Mouse (Mus musculus) lung, embryonic 15.5 days (tissue): ENCODE data around the gene Tango6. TPM values are rescaled to one million over a fixed set of nuclear protein-coding genes. Genes with fewer than 3 reads are reported as not detected.
A peak's percentile ranks its signal among the peaks of the same experiment; 100 is the strongest.

Source experiments
- ATAC-seq: fragments of 200-750 bp; cut with Nextera tagmentation; 2 replicates; pipeline ENCODE4 v1.8.0; 2017; ENCODE audit warnings: moderate number of reproducible peaks, borderline replicate concordance; ENCODE audit not compliant: low FRiP score, low TSS enrichment; ENCODE audit errors: extremely low read depth
- H3K27ac ChIP-seq: fragments of 300-500 bp; sonication (generic); 2 replicates; pipeline ENCODE4 v1.5.1; 2015; ENCODE audit warnings: moderate library complexity, mild to moderate bottlenecking, inconsistent platforms
- H3K27me3 ChIP-seq: fragments of 300-500 bp; sonication (generic); 2 replicates; pipeline ENCODE4 v1.6.1; 2015; ENCODE audit warnings: inconsistent platforms
- H3K36me3 ChIP-seq: fragments of 300-500 bp; sonication (generic); 2 replicates; pipeline ENCODE4 v1.6.1; 2015; ENCODE audit warnings: inconsistent platforms
- H3K4me1 ChIP-seq: fragments of 300-500 bp; sonication (generic); 2 replicates; pipeline ENCODE4 v1.6.1; 2015; ENCODE audit warnings: inconsistent platforms
- H3K4me2 ChIP-seq: fragments of 300-500 bp; sonication (generic); 2 replicates; pipeline ENCODE4 v1.6.1; 2015; ENCODE audit warnings: inconsistent platforms, mild to moderate bottlenecking, moderate library complexity
- H3K4me3 ChIP-seq: fragments of 300-500 bp; sonication (generic); 2 replicates; pipeline ENCODE4 v1.5.1; 2015; ENCODE audit warnings: mild to moderate bottlenecking, inconsistent platforms
- H3K9ac ChIP-seq: fragments of 300-500 bp; sonication (generic); 2 replicates; pipeline ENCODE4 v1.6.1; 2015; ENCODE audit warnings: inconsistent platforms
- H3K9me3 ChIP-seq: fragments of 300-500 bp; sonication (generic); 2 replicates; pipeline ENCODE4 v1.6.1; 2016; ENCODE audit warnings: inconsistent platforms
- whole genome bisulfite sequencing: fragments of 180-500 bp; shearing (Covaris S2); methylation state at CpG from one replicate; pipeline ENCODE4 v1.1.7; 2015; 5-methylcytosine and 5-hydroxymethylcytosine counted together
- polyA plus RNA-seq: library from polyadenylated mRNA; unstranded; fragments of >200 nt; fragmentation: Nextera tagmentation; extraction: Ambion mirVana; gene quantifications from 2 replicates; pipeline ENCODE4 v1.2.1, GENCODE M21; 2015

Gene Tango6
- polyA plus RNA-seq, 1 experiment from 2014 or later = 12.1 TPM

DNA sequence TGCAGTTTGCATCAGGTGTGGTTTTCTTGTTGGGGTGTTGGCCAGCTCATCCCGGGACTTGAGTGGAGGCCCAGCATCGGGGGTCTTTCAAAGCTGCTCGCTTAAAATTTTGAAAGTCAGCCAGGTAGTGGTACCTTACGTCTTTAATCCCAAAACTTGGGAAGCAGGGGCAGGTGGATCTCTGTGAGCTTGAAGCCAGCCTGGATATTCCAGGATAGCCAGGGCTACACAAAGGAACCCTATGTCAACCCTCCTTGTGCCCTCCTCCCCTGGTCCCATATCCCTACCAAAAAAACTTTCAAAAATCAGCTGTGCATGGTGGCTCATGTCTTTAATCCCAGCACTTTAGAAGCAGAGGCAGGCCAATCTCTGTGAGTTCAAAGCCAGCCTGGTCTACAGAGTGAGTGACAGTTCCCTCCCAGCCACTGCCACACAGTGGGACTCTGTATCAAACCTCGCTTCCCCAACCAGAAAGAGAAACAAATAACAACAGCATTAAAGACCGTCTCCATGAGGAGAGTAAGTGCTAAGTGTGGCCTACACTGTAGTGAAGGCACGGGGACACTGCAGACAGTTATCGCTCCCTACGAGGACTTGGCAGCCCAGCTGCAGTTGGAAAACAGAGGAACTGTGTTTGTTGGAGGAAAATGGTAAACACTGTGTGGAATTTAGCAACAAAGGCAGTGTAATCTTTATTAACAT lies 21.5 kb downstream of the Tango6 start:
- Histone ChIP-seq H3K9me3 (no peaks in the 10 kb centered on the region), H3K4me2 (no peak overlapping the region; the same call in 1 of the 2 replicates), H3K4me1 (peaks cover 9% of the 10 kb centered on the region), H3K36me3 (peaks cover 14% of the 10 kb centered on the region; the same call in 1 of the 2 replicates), H3K27me3 (no peaks in the 10 kb centered on the region), H3K27ac (peak overlapping the region; percentile 97), H3K9ac (no peak overlapping the region), H3K4me3 (no peak overlapping the region)
- WGBS = 55% methylated on average over 9 of the region's 9 CpGs
- ATAC-seq = peak; percentile 81

GRCm38 (mm10) chr8:106704901-106705321 lies 22.0 kb downstream of the Tango6 start:
- H3K27ac ChIP-seq = peak overlapping the region; percentile 97
- H3K4me2 ChIP-seq = no peak overlapping the region
- WGBS = 21% methylated on average over 9 of the region's 9 CpGs
- no peaks in the 10 kb centered on the region for H3K27me3 ChIP-seq
- no peaks in the 10 kb centered on the region for H3K9me3 ChIP-seq
- H3K4me1 ChIP-seq = peaks cover 9% of the 10 kb centered on the region
- peaks cover 8% of the 10 kb centered on the region; the same call in 1 of the 2 replicates for H3K36me3 ChIP-seq
- H3K9ac ChIP-seq = no peak overlapping the region
- no peak overlapping the region for H3K4me3 ChIP-seq
- peak; percentile 97 for ATAC-seq

- H3K9me3 ChIP-seq = no peaks in the 10 kb centered on the region
- peaks cover 3% of the 10 kb centered on the region; the same call in 1 of the 2 replicates for H3K36me3 ChIP-seq
- H3K4me1 ChIP-seq = peaks cover 9% of the 10 kb centered on the region
- ATAC-seq = no peak
- H3K4me2 ChIP-seq = no peak overlapping the region
- no peak overlapping the region for H3K9ac ChIP-seq
- no peak overlapping the region for H3K4me3 ChIP-seq
- WGBS = 56% methylated on average over 6 of the region's 6 CpGs
- no peaks in the 10 kb centered on the region for H3K27me3 ChIP-seq
- H3K27ac ChIP-seq = peak overlapping the region; percentile 97
Measured at GRCm38 (mm10) chr8:106706194-106706593, 23.3 kb downstream of the Tango6 start.

GRCm38 (mm10) chr8:106710002-106710401 lies 27.1 kb downstream of the Tango6 start:
- H3K27ac ChIP-seq = no peak overlapping the region
- peaks cover 9% of the 10 kb centered on the region for H3K4me1 ChIP-seq
- no peak overlapping the region for H3K4me2 ChIP-seq
- no peak overlapping the region for H3K4me3 ChIP-seq
- H3K9me3 ChIP-seq = no peaks in the 10 kb centered on the region
- 89% methylated on average over 2 of the region's 2 CpGs for WGBS
- no peak overlapping the region for H3K9ac ChIP-seq
- no peaks in the 10 kb centered on the region for H3K36me3 ChIP-seq
- H3K27me3 ChIP-seq = no peaks in the 10 kb centered on the region
- ATAC-seq = no peak

- ATAC-seq = no peak
- Histone ChIP-seq H3K36me3 (no peaks in the 10 kb centered on the region), H3K27me3 (no peaks in the 10 kb centered on the region), H3K9ac (no peak overlapping the region), H3K4me1 (no peaks in the 10 kb centered on the region), H3K4me3 (no peak overlapping the region), H3K9me3 (no peaks in the 10 kb centered on the region), H3K4me2 (no peak overlapping the region), H3K27ac (no peak overlapping the region)
- WGBS = 88% methylated on average over 3 of the region's 3 CpGs
Measured at GRCm38 (mm10) chr8:106712487-106712886, 29.6 kb downstream of the Tango6 start.

- Histone ChIP-seq H3K27me3 (no peaks in the 10 kb centered on the region), H3K9me3 (no peaks in the 10 kb centered on the region), H3K36me3 (no peaks in the 10 kb centered on the region), H3K4me1 (no peaks in the 10 kb centered on the region), H3K4me2 (no peak overlapping the region), H3K4me3 (no peak overlapping the region), H3K27ac (no peak overlapping the region), H3K9ac (no peak overlapping the region)
- WGBS = 73% methylated on average over 4 of the region's 4 CpGs
- no peak for ATAC-seq
Measured at GRCm38 (mm10) chr8:106714297-106714696, 31.4 kb downstream of the Tango6 start.

DNA sequence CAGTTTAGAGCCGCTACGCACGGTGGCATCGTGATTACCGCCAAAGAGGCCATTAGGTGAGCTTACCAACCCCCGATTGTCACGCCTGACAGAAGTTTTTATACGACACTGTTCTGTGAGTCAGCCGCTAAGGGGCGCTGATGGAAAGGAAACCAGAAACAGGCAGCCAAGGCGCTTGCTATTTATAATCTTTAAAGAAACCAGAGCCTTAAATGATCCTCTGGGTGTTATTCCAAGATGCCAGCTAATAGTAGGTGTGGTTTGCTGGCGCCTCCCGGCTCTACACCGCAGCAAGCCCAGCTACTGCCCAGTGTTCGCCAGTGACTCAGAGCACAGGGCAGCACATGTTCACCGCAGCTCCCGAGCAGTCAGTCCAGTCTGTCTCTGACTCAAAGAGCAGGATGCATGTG lies 35.2 kb downstream of the Tango6 start:
- Histone ChIP-seq H3K4me2 (peak overlapping the region; percentile 35), H3K9me3 (no peaks in the 10 kb centered on the region), H3K9ac (no peak overlapping the region), H3K27me3 (no peaks in the 10 kb centered on the region), H3K27ac (0 out of 2 replicates have a peak overlapping the region, but pooled peaks have one; percentile 36), H3K4me3 (no peak overlapping the region), H3K4me1 (peaks cover 6% of the 10 kb centered on the region), H3K36me3 (peaks cover 11% of the 10 kb centered on the region; the same call in 1 of the 2 replicates)
- WGBS = 20% methylated on average over 17 of the region's 17 CpGs
- no peak; the same call in 1 of the 2 replicates for ATAC-seq

DNA sequence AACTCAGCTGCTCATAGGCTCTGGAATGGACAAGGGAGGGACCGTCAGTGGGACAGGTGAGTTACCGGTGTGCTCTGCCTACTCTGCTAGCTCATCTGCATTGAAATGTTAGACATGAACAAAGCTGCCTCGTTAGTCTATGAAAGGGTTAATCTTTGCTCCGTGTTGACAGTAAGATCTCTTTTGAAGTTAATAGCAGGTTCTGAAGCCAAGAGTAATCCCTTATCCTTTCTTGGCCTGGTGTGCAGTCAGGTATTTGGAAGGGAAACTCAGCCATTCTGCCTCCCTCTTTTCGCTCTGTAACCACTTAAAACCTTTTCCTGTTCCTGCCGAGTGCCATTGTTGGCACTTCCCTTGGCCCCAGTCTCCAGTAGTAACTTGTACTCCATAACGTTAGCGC lies 38.1 kb downstream of the Tango6 start:
- H3K9me3 ChIP-seq = no peaks in the 10 kb centered on the region
- H3K9ac ChIP-seq = no peak overlapping the region
- peaks cover 6% of the 10 kb centered on the region for H3K4me1 ChIP-seq
- ATAC-seq = no peak
- H3K27me3 ChIP-seq = no peaks in the 10 kb centered on the region
- no peak overlapping the region for H3K4me2 ChIP-seq
- H3K27ac ChIP-seq = peak overlapping the region; percentile 55
- 51% methylated on average over 8 of the region's 8 CpGs for WGBS
- H3K36me3 ChIP-seq = peaks cover 17% of the 10 kb centered on the region; the same call in 1 of the 2 replicates
- no peak overlapping the region for H3K4me3 ChIP-seq

DNA sequence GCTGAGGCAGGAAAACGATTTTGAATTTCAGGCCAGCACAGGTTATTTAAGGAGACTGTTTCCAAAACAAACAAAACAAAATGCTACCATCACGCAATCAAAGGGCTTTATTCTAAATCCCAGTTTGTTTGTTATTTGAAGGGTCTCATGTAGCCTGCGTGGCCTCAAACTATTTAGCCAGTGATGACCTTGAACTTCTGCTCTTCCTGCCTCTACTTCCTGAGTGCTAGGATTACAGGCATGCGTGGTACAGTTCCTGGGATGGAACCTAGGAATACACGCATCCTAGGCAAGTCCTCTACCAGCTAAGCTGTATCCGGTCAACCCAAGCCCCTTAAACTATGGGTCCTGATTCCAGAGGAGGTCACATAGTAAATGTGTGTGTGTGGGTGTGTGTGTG lies 39.6 kb downstream of the Tango6 start:
- no peak overlapping the region for H3K9ac ChIP-seq
- H3K4me2 ChIP-seq = no peak overlapping the region
- H3K27me3 ChIP-seq = no peaks in the 10 kb centered on the region
- peaks cover 23% of the 10 kb centered on the region; the same call in 1 of the 2 replicates for H3K36me3 ChIP-seq
- H3K4me3 ChIP-seq = no peak overlapping the region
- H3K27ac ChIP-seq = no peak overlapping the region
- H3K9me3 ChIP-seq = no peaks in the 10 kb centered on the region
- 69% methylated on average over 6 of the region's 6 CpGs for WGBS
- H3K4me1 ChIP-seq = peaks cover 9% of the 10 kb centered on the region
- no peak for ATAC-seq

- peaks cover 23% of the 10 kb centered on the region; the same call in 1 of the 2 replicates for H3K36me3 ChIP-seq
- H3K4me3 ChIP-seq = no peak overlapping the region
- no peaks in the 10 kb centered on the region for H3K27me3 ChIP-seq
- H3K4me2 ChIP-seq = no peak overlapping the region
- 56% methylated on average over 2 of the region's 2 CpGs for WGBS
- H3K9me3 ChIP-seq = no peaks in the 10 kb centered on the region
- H3K27ac ChIP-seq = no peak overlapping the region
- no peak overlapping the region for H3K9ac ChIP-seq
- no peak for ATAC-seq
- H3K4me1 ChIP-seq = peaks cover 11% of the 10 kb centered on the region
Measured at GRCm38 (mm10) chr8:106723921-106724320, 41.1 kb downstream of the Tango6 start.

DNA sequence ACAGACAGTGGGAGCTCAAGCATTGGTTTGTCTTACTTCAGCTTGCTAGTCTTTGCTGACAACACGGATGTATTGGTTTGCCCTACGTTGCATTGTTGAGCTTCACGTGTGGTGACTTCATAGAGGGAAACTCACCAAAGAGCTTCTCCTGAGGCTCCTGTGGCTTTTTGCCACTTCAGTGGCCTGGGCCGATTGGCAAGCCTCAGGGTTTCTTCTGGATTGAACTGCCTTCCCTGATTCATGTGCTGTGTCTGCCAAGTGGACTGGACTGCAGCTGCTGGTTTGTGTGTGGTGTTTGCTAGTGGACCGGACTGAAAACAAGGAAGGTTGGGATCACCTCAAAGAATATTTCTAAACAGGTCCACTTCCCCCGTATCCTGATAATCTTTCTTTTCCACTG lies 43.7 kb downstream of the Tango6 start:
- Histone ChIP-seq H3K27ac (no peak overlapping the region), H3K4me1 (peaks cover 5% of the 10 kb centered on the region; the same call in 1 of the 2 replicates), H3K36me3 (peaks cover 16% of the 10 kb centered on the region; the same call in 1 of the 2 replicates), H3K9ac (no peak overlapping the region), H3K4me3 (no peak overlapping the region), H3K27me3 (no peaks in the 10 kb centered on the region), H3K9me3 (no peaks in the 10 kb centered on the region), H3K4me2 (no peak overlapping the region)
- 85% methylated on average over 6 of the region's 6 CpGs for WGBS
- ATAC-seq = no peak

- no peaks in the 10 kb centered on the region for H3K27me3 ChIP-seq
- peaks cover 16% of the 10 kb centered on the region; the same call in 1 of the 2 replicates for H3K36me3 ChIP-seq
- ATAC-seq = no peak
- H3K4me1 ChIP-seq = peaks cover 5% of the 10 kb centered on the region; the same call in 1 of the 2 replicates
- no peak overlapping the region for H3K9ac ChIP-seq
- no peak overlapping the region for H3K4me3 ChIP-seq
- 0 out of 2 replicates have a peak overlapping the region, but pooled peaks have one; percentile 41 for H3K27ac ChIP-seq
- WGBS = 48% methylated on average over 16 of the region's 16 CpGs
- H3K9me3 ChIP-seq = no peaks in the 10 kb centered on the region
- no peak overlapping the region for H3K4me2 ChIP-seq
Measured at GRCm38 (mm10) chr8:106727241-106727835, 44.5 kb downstream of the Tango6 start.
